Mouse (Mus musculus): ENCODE results near the gene Ly6g6c.
A peak's percentile ranks its signal among the peaks of the same experiment; 100 is the strongest.

Gene Ly6g6c

GRCm38 (mm10) chr17:35064951-35065947, at the start of gene Ly6g6c:
Gene Ly6g6c (plus strand): TSS chr17:35065388.
- DNase-seq: peak; percentile 40

DNA sequence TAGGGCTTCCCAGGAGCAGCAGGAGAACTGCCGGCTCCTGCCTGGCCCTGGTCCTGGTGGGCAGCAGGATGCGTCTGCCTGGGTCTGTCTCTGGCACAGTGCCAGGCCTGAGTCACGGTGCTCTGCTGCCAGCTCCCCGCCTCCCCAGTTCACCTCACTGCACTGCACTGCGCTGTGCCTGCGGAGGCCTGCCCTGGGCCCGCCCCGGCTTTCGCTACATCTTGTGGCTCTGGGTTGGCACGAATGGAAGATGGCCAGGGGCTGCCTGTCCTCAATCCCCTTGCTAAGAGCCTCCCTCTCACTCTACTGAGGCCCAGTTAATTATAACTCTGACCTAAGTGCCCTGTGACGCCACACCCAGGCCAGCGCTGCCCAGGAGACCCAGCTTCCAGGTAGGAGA, 48.8 kb upstream of the Ly6g6c start, which contains the start of gene Vwa7:
Gene Vwa7 (plus strand): TSS at position 204 of the 400 bp plus-strand sequence.
- DNase-seq: peak; percentile 70

GRCm38 (mm10) chr17:35016791-35017705, 48.1 kb upstream of the Ly6g6c start:
- no peak for DNase-seq

GRCm38 (mm10) chr17:35017706-35018030, 47.5 kb upstream of the Ly6g6c start:
- DNase-seq: no peak

- no peak for DNase-seq
Measured at GRCm38 (mm10) chr17:35018171-35018570, 47.0 kb upstream of the Ly6g6c start.

- no peak for DNase-seq
Measured at GRCm38 (mm10) chr17:35019894-35020293, 45.3 kb upstream of the Ly6g6c start.

DNA sequence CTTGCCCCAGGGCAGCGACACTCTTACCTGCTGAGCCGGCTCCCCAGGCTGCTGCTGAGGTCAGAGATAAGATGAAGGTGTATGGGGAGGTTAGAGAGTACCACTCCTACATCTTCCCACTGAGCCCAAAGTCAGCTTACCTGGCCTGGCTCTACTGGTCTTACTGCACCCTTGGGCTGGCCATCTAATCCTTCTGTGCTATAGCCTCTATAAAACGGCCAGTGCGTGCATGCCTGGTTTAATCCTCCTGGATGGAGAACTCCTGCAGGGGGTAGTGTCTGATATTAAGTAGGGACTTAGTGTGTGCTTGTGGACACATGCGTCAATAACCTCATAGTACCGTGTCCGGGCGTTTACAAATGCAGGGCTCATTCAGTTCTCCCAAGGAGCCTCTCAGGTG, 44.6 kb upstream of the Ly6g6c start:
- DNase-seq: no peak

GRCm38 (mm10) chr17:35021163-35021808, 43.9 kb upstream of the Ly6g6c start:
- DNase-seq: peak; percentile 94

DNA sequence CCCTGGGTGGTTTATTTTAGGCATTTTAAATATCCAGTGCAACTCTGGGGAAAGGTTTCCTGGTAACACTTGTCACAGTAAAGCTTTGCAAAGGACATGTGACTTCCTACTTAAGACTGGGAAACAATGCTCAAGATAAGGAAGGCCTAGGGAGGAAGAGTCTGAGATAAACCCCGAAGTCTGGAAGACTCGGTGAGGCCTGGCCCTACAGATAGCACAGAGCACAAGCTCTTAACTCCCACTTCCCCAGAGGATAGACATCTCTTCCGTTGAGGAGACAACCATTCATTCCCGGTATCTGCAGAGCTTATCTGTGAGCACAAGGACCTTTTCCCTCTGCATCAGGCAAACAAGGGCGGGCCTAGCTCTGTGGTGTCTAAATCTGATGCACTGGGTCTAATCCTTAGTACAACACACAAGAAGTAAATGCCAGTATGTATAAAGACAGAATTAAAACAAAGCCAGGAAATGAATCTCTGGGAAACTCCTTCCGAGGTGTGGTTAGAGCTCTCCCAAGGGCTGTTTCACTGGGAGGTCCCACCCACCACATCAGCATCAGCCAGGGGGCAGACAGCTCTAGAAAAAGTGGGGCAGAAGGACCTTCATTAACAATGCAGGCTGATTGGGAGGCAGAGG, 43.2 kb upstream of the Ly6g6c start:
- no peak for DNase-seq

- DNase-seq: no peak
Measured at GRCm38 (mm10) chr17:35022541-35023060, 42.6 kb upstream of the Ly6g6c start.

GRCm38 (mm10) chr17:35023221-35023620, 42.0 kb upstream of the Ly6g6c start:
- no peak for DNase-seq

GRCm38 (mm10) chr17:35023756-35024155, 41.4 kb upstream of the Ly6g6c start:
- DNase-seq: no peak

DNA sequence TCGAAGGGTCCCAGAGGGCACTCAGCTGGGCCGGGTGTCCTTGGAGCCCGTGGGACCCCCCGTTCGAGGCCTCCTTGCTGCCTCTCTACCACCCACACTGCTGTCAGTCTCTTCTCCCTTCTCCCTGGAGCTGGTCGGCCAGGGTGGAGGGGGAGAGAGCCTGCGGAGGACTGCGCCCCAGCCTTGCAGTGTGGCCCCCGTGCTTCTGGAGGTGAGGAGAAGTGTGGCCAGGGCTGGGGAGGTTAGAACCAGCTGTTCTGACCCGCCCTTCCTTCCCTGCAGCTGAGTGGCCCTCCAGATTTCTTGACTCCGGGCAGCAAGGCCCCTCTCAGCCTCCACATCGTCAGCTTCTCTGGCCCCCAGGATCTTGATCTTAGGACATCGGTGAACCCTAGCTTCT, 40.9 kb upstream of the Ly6g6c start:
- DNase-seq: no peak

DNA sequence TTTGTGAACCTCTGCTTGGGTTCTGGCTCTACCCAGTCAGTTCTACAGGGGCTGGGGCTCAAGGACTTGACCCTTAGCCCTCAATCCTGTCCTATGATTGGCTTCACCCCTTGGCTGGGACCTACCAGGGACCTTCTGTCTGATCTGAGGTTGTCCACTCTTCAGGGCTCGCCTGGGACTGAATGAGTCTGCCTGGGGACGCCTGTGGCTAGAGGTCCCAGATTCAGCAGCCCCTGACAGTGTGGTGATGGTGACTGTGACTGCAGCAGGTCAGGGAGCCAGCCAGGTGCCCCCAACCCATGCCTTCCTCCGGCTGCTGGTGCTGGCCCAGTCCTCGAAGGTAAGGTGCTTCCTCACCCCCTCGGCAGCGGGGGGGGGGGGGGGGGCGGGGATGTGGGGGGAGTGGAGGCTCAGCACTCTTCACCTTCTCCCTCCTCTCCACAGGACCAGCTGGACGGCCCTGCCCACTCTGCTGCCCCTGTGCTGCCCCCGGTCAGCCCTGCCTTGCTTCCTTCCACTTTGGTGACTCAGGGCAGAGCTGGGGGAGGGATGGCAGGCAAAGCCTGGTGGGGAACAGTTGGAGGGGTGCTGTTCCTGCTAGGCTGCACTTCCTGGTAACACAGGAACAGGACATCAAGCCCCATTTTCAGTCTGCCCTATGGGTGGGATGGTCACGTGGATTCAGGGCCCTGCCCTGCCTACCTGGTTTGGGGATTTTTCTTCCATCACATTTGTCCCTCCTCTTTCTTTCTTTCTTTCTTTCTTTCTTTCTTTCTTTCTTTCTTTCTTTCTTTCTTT, 40.3 kb upstream of the Ly6g6c start:
- no peak for DNase-seq

DNA sequence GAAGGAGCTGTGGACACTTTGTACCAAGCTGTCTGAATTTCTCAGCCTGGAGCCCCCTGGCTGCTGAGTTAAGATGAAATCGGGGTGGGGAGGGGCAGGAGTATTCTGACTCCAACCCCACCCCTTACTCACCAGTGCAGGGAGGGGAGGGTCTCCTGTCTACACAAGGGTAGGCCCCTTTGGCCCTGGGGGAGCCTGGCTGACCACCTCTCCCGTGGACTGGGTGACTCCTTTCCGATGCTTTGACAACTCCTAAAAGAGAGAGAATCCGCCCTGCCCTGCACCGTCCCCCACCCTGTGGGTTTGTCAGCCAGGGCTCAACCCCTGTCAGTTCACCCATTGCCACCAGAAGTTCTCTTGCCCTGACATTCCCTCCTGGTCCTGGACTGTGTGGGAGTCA, 39.0 kb upstream of the Ly6g6c start:
- no peak for DNase-seq

- peak; percentile 97 for DNase-seq
Measured at GRCm38 (mm10) chr17:35027277-35028068, 37.7 kb upstream of the Ly6g6c start, which contains the start of gene Sapcd1. Gene Sapcd1 (minus strand): TSS chr17:35028016.

DNA sequence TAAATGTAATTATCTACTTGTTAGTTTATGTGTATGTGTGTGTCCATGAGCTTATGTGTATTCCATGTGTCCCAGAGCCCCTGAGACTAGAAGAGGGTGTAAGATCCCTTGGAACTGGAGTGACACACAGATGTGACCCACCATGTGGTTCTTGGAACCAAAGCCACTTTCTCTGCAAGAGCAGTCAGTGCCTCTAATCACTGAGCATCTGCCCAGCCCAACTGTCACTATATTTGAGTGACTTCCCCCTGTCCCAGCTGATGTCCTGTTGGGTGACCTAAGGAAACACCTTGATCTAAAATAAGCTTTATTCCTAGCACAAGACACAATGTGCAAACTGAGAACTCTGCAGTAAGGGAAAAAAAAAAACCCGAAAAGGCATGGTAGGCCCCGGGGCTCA, 36.9 kb upstream of the Ly6g6c start:
- DNase-seq: no peak

GRCm38 (mm10) chr17:35029691-35030532, 35.3 kb upstream of the Ly6g6c start:
- peak; percentile 75 for DNase-seq

GRCm38 (mm10) chr17:35031272-35031671, 33.9 kb upstream of the Ly6g6c start:
- no peak for DNase-seq
